Mouse (Mus musculus) adrenal gland (tissue): Measurements from ENCODE around the gene Slc5a4b.

Experiments
- microRNA-seq, 2 experiments: library from miRNA; unstranded; fragments of <30 nt; microRNA quantifications; one replicate each; pipeline ENCODE4; 2019

The Slc5a4b gene

Small RNA genes within 50 kb of the gene (microRNA-seq; reads per million reads assigned to microRNA genes)
- 0 reads per million in 2 experiments for gene Mir6409
